Mouse (Mus musculus): ENCODE data around the gene Tsr3.
"Not testable (repeated sequence)": the region's sequence is repeated elsewhere in the genome, so short reads cannot be mapped to it uniquely, and the experiment has no call there.

Gene Tsr3

GRCm38 (mm10) chr17:25239695-25240636 is at the start of gene Tsr3, which contains the start of gene Gnptg:
Tsr3 (plus strand) TSS chr17:25240170.
Gnptg (minus strand) TSS chr17:25240124.
- peak; percentile 84; the same call in 1 of the 2 replicates for ATAC-seq (ENCODE audit: low TSS enrichment)

GRCm38 (mm10) chr17:25202401-25202800 is 37.6 kb upstream of the Tsr3 start:
- no peak for ATAC-seq (ENCODE audit: low TSS enrichment)

- no peak for ATAC-seq (ENCODE audit: low TSS enrichment)
Observed at GRCm38 (mm10) chr17:25210006-25210405, 30.0 kb upstream of the Tsr3 start.

GRCm38 (mm10) chr17:25210680-25211466 is 29.1 kb upstream of the Tsr3 start:
- peak; percentile 27; the same call in 1 of the 2 replicates for ATAC-seq (ENCODE audit: low TSS enrichment)

GRCm38 (mm10) chr17:25211705-25212104 is 28.3 kb upstream of the Tsr3 start:
- peak; percentile 90; the same call in 1 of the 2 replicates for ATAC-seq (ENCODE audit: low TSS enrichment)

GRCm38 (mm10) chr17:25215431-25215830 is 24.5 kb upstream of the Tsr3 start:
- ATAC-seq (ENCODE audit: low TSS enrichment), result no peak

- ATAC-seq (ENCODE audit: low TSS enrichment), result no peak
Observed at GRCm38 (mm10) chr17:25218967-25219366, 21.0 kb upstream of the Tsr3 start.

GRCm38 (mm10) chr17:25219492-25220295 is 20.3 kb upstream of the Tsr3 start:
- ATAC-seq (ENCODE audit: low TSS enrichment), result no peak

GRCm38 (mm10) chr17:25220746-25221145 is 19.2 kb upstream of the Tsr3 start:
- no peak for ATAC-seq (ENCODE audit: low TSS enrichment)

- ATAC-seq (ENCODE audit: low TSS enrichment), result no peak
Observed at GRCm38 (mm10) chr17:25221821-25222503, 18.0 kb upstream of the Tsr3 start.

GRCm38 (mm10) chr17:25222504-25222940 is 17.4 kb upstream of the Tsr3 start:
- peak; percentile 83 for ATAC-seq (ENCODE audit: low TSS enrichment)

- ATAC-seq (ENCODE audit: low TSS enrichment), result peak; percentile 36; the same call in 1 of the 2 replicates
Observed at GRCm38 (mm10) chr17:25222951-25223601, 16.9 kb upstream of the Tsr3 start.

GRCm38 (mm10) chr17:25224586-25225222 is 15.3 kb upstream of the Tsr3 start:
- ATAC-seq (ENCODE audit: low TSS enrichment), result no peak

GRCm38 (mm10) chr17:25225659-25226058 is 14.3 kb upstream of the Tsr3 start:
- no peak for ATAC-seq (ENCODE audit: low TSS enrichment)

- no peak for ATAC-seq (ENCODE audit: low TSS enrichment)
Observed at GRCm38 (mm10) chr17:25227991-25228390, 12.0 kb upstream of the Tsr3 start.

- not testable (repeated sequence) for ATAC-seq (ENCODE audit: low TSS enrichment)
Observed at GRCm38 (mm10) chr17:25230014-25230655, 9.8 kb upstream of the Tsr3 start.

GRCm38 (mm10) chr17:25230700-25231099 is 9.3 kb upstream of the Tsr3 start:
- no peak for ATAC-seq (ENCODE audit: low TSS enrichment)

GRCm38 (mm10) chr17:25231621-25232020 is 8.3 kb upstream of the Tsr3 start:
- ATAC-seq (ENCODE audit: low TSS enrichment), result not testable (repeated sequence)

- no peak for ATAC-seq (ENCODE audit: low TSS enrichment)
Observed at GRCm38 (mm10) chr17:25235635-25236034, 4.3 kb upstream of the Tsr3 start.

Data from frontal cortex, adult (tissue).